Comparison of ENCODE assay signal across 29 mouse cellular contexts in the genomic region with DNA sequence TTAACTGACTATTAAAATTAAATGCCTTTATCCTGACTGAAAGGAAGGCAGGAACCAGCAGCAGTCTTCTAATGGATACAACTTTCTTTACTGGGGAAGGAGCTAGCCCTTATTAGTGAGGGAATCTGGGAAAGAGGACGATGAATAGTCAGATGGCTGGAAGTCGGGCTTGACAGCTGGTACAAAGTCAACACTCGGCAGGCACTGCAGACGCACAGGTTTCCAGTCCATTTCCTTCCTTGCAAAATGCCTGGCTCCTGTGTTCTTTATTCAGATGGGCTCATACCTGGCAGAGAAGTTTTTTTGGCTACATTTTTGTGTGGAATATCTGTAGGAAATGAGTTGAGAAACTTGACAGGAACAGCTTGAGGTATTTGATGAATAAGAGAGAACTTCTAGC.
A peak's percentile ranks its signal among the peaks of the same experiment; 100 is the strongest.
DNase-seq lines count a peak whose midpoint lies in the region; ATAC-seq and TF ChIP-seq lines count a peak whose summit lies in the region.
"Had no signal": no experiment of that assay in that cellular context is flagged by ENCODE, and none has a peak within 500 bp of the region (broad histone marks: within the 10 kb centered on the region; RNA-seq: fewer than 3 reads in every experiment).

No protein-coding gene starts in this region.

- no peak for TF ChIP-seq CTCF in cerebellum, adult 2 months (IDR thresholded peaks at IDR 0.05; ENCODE audit: borderline replicate concordance, insufficient read depth, low read depth, low read length)
- TF ChIP-seq CTCF in hindbrain, postnatal 0 days (IDR thresholded peaks at IDR 0.05; ENCODE audit: low read depth): no peak

- 7% methylated on average over 4 of the region's 4 CpGs for WGBS in cerebellum, adult 2 months
- WGBS in hindbrain, postnatal 0 days: 57% methylated on average over 4 of the region's 4 CpGs
- WGBS in hindbrain, embryonic 11.5 days: 59% methylated on average over 4 of the region's 4 CpGs
- 63% methylated on average over 4 of the region's 4 CpGs for WGBS in midbrain, embryonic 11.5 days
- WGBS in midbrain, embryonic 14.5 days: 65% methylated on average over 4 of the region's 4 CpGs

- no peak overlapping the region for H3K27ac ChIP-seq in cerebellum, adult 2 months (ENCODE audit: insufficient read depth, low read length)
- no peak overlapping the region for H3K27ac ChIP-seq in hindbrain, postnatal 0 days
- no peak overlapping the region for H3K27ac ChIP-seq in hindbrain, embryonic 11.5 days (ENCODE audit: low read depth, low read length)
- no peak overlapping the region for H3K27ac ChIP-seq in midbrain, embryonic 11.5 days (ENCODE audit: low read depth, low read length)
- H3K27ac ChIP-seq in midbrain, embryonic 14.5 days (replicated peaks; ENCODE audit: low read depth, low read length): no peak overlapping the region
- H3K27ac ChIP-seq: embryonic facial prominence, embryonic 13.5 days; embryonic facial prominence, embryonic 15.5 days; forebrain, embryonic 10.5 days; forebrain, embryonic 12.5 days had no signal

- no peak overlapping the region for H3K4me3 ChIP-seq in cerebellum, adult 2 months (replicated peaks; ENCODE audit: insufficient read depth, low read depth, low read length)
- no peak overlapping the region for H3K4me3 ChIP-seq in hindbrain, postnatal 0 days (ENCODE audit: low read length)
- no peak overlapping the region for H3K4me3 ChIP-seq in hindbrain, embryonic 11.5 days (ENCODE audit: low read depth, low read length)
- H3K4me3 ChIP-seq in midbrain, embryonic 11.5 days (ENCODE audit: low read depth, low read length): no peak overlapping the region
- H3K4me3 ChIP-seq in midbrain, embryonic 14.5 days (replicated peaks; ENCODE audit: low read depth, low read length): no peak overlapping the region
- H3K4me3 ChIP-seq: embryonic facial prominence, embryonic 13.5 days; embryonic facial prominence, embryonic 15.5 days; erythroblast, embryonic 14.5 days; forebrain, embryonic 10.5 days; forebrain, embryonic 12.5 days had no signal

- H3K27me3 ChIP-seq in cerebellum, adult 2 months (ENCODE audit: control insufficient read depth, insufficient read depth, low read length): no peaks in the 10 kb centered on the region
- no peaks in the 10 kb centered on the region for H3K27me3 ChIP-seq in hindbrain, postnatal 0 days (ENCODE audit: insufficient read depth, low read length)
- H3K27me3 ChIP-seq in hindbrain, embryonic 11.5 days (ENCODE audit: control insufficient read depth, insufficient read depth, low read length): no peaks in the 10 kb centered on the region
- no peaks in the 10 kb centered on the region for H3K27me3 ChIP-seq in midbrain, embryonic 11.5 days (ENCODE audit: control insufficient read depth, insufficient read depth, low read length)
- no peaks in the 10 kb centered on the region for H3K27me3 ChIP-seq in midbrain, embryonic 14.5 days (ENCODE audit: control insufficient read depth, insufficient read depth, low read length)
- H3K27me3 ChIP-seq: CH12.LX; embryonic facial prominence, embryonic 13.5 days; embryonic facial prominence, embryonic 15.5 days; forebrain, embryonic 12.5 days; Patski had no signal

- H3K36me3 ChIP-seq in hindbrain, postnatal 0 days (ENCODE audit: insufficient read depth, low read length): no peaks in the 10 kb centered on the region
- H3K36me3 ChIP-seq in hindbrain, embryonic 11.5 days (ENCODE audit: control insufficient read depth, insufficient read depth, low read length): no peaks in the 10 kb centered on the region
- H3K36me3 ChIP-seq in midbrain, embryonic 11.5 days (ENCODE audit: control insufficient read depth, insufficient read depth, low read length): no peaks in the 10 kb centered on the region
- H3K36me3 ChIP-seq in midbrain, embryonic 14.5 days (ENCODE audit: control insufficient read depth, insufficient read depth, low read length): no peaks in the 10 kb centered on the region
- H3K36me3 ChIP-seq: embryonic facial prominence, embryonic 13.5 days; embryonic facial prominence, embryonic 15.5 days; forebrain, embryonic 10.5 days; forebrain, embryonic 12.5 days; G1E had no signal

- DNase-seq in cerebellum, postnatal 10 days: peak; percentile 60 to 62
- DNase-seq in cerebellum, adult 2 months: no peak
- peak; percentile 21 for DNase-seq in hindbrain, postnatal 0 days (ENCODE audit: low spot score)
- no peak for DNase-seq in hindbrain, embryonic 11.5 days (ENCODE audit: low spot score)
- peak; percentile 41 for DNase-seq in midbrain, embryonic 11.5 days (ENCODE audit: low spot score, missing footprints)
- DNase-seq in midbrain, embryonic 14.5 days: no peak
- DNase-seq in thymus, postnatal 4 days: peak; percentile 4
- no peak for DNase-seq in thymus, postnatal 0 days (ENCODE audit: low spot score)
- DNase-seq: adrenal gland, adult 8-10 months; adrenal gland, postnatal 14 days; adrenal gland, postnatal 36 days; B cell, adult 2 months; cerebellum, adult 11 months; cerebellum, adult 8-10 months; cerebellum, adult 9-11 months; cerebellum, postnatal 36 days; embryo, embryonic 11 days had no signal

- no peak overlapping the region for H3K4me2 ChIP-seq in hindbrain, postnatal 0 days (ENCODE audit: low read depth, low read length)
- no peak overlapping the region for H3K4me2 ChIP-seq in hindbrain, embryonic 11.5 days (replicated peaks; ENCODE audit: low read depth, low read length)
- H3K4me2 ChIP-seq in midbrain, embryonic 11.5 days: no peak overlapping the region
- H3K4me2 ChIP-seq in midbrain, embryonic 14.5 days (ENCODE audit: low read length): no peak overlapping the region
- H3K4me2 ChIP-seq: embryonic facial prominence, embryonic 13.5 days; embryonic facial prominence, embryonic 15.5 days; forebrain, embryonic 12.5 days had no signal

- H3K9me3 ChIP-seq in hindbrain, postnatal 0 days (ENCODE audit: low read length): no peaks in the 10 kb centered on the region
- no peaks in the 10 kb centered on the region for H3K9me3 ChIP-seq in hindbrain, embryonic 11.5 days (ENCODE audit: control insufficient read depth, low read length)
- no peaks in the 10 kb centered on the region for H3K9me3 ChIP-seq in midbrain, embryonic 11.5 days (ENCODE audit: control insufficient read depth, low read length)
- H3K9me3 ChIP-seq in midbrain, embryonic 14.5 days (ENCODE audit: control insufficient read depth, low read length): no peaks in the 10 kb centered on the region
- H3K9me3 ChIP-seq: embryonic facial prominence, embryonic 13.5 days; embryonic facial prominence, embryonic 15.5 days; forebrain, embryonic 10.5 days; forebrain, embryonic 12.5 days had no signal

- H3K9ac ChIP-seq in hindbrain, postnatal 0 days (replicated peaks; ENCODE audit: low read length): no peak overlapping the region
- no peak overlapping the region for H3K9ac ChIP-seq in hindbrain, embryonic 11.5 days (ENCODE audit: low read depth, low read length)
- H3K9ac ChIP-seq in midbrain, embryonic 11.5 days (ENCODE audit: low read length): no peak overlapping the region
- H3K9ac ChIP-seq in midbrain, embryonic 14.5 days (replicated peaks; ENCODE audit: low read length): no peak overlapping the region
- H3K9ac ChIP-seq: embryonic facial prominence, embryonic 13.5 days; embryonic facial prominence, embryonic 15.5 days; forebrain, embryonic 12.5 days had no signal

- H3K4me1 ChIP-seq in cerebellum, adult 2 months (ENCODE audit: control insufficient read depth, insufficient read depth, low read length): no peaks in the 10 kb centered on the region
- H3K4me1 ChIP-seq in hindbrain, postnatal 0 days (ENCODE audit: insufficient read depth, low read length): no peaks in the 10 kb centered on the region
- no peaks in the 10 kb centered on the region for H3K4me1 ChIP-seq in hindbrain, embryonic 11.5 days (replicated peaks; ENCODE audit: control insufficient read depth, insufficient read depth, low read length)
- H3K4me1 ChIP-seq in midbrain, embryonic 11.5 days (ENCODE audit: control insufficient read depth, insufficient read depth, low read length): no peaks in the 10 kb centered on the region
- no peaks in the 10 kb centered on the region for H3K4me1 ChIP-seq in midbrain, embryonic 14.5 days (ENCODE audit: control insufficient read depth, insufficient read depth, low read length)
- H3K4me1 ChIP-seq: embryonic facial prominence, embryonic 13.5 days; embryonic facial prominence, embryonic 15.5 days; forebrain, embryonic 10.5 days; forebrain, embryonic 12.5 days had no signal

- no peak for TF ChIP-seq POLR2A in cerebellum, adult 2 months (IDR thresholded peaks at IDR 0.05; ENCODE audit: borderline replicate concordance, insufficient read depth, low read length)

- no peak for ATAC-seq in hindbrain, postnatal 0 days
- no peak for ATAC-seq in hindbrain, embryonic 11.5 days (ENCODE audit: low FRiP score)
- no peak for ATAC-seq in midbrain, embryonic 11.5 days (ENCODE audit: low FRiP score)
- no peak for ATAC-seq in midbrain, embryonic 14.5 days (ENCODE audit: low FRiP score, low TSS enrichment)
- ATAC-seq: activated CD4-positive, CD25-positive, alpha-beta regulatory T cell, adult 4 months; CD4-positive, CD25-positive, alpha-beta regulatory T cell, adult 4 months; forebrain, embryonic 14.5 days; forebrain, embryonic 16.5 days; Patski had no signal

Comparison
In these comparisons a context has a peak if more than half of its experiments do, and no peak if none do; other contexts are left out.
1. DNase-seq: peak in cerebellum, postnatal 10 days (2 of 2), hindbrain, postnatal 0 days (single experiment), midbrain, embryonic 11.5 days (single experiment) and thymus, postnatal 4 days (single experiment); none in cerebellum, adult 2 months (0 of 2), hindbrain, embryonic 11.5 days (single experiment), midbrain, embryonic 14.5 days (single experiment) and thymus, postnatal 0 days (single experiment).